Mouse (Mus musculus) lung, embryonic 15.5 days (tissue): ENCODE measurements around the gene Snx29. TPM values are rescaled to one million over a fixed set of nuclear protein-coding genes. Genes with fewer than 3 reads are reported as not detected.
A peak's percentile ranks its signal among the peaks of the same experiment; 100 is the strongest.
"Not testable (repeated sequence)": the region's sequence is repeated elsewhere in the genome, so short reads cannot be mapped to it uniquely, and the experiment has no call there.

Experiments used
- ATAC-seq: fragments of 200-750 bp; cut with Nextera tagmentation; 2 replicates; pipeline ENCODE4 v1.8.0; 2017; ENCODE audit warnings: moderate number of reproducible peaks, borderline replicate concordance; ENCODE audit not compliant: low FRiP score, low TSS enrichment; ENCODE audit errors: extremely low read depth
- H3K27ac ChIP-seq: fragments of 300-500 bp; sonication (generic); 2 replicates; pipeline ENCODE4 v1.5.1; 2015; ENCODE audit warnings: moderate library complexity, mild to moderate bottlenecking, inconsistent platforms
- H3K27me3 ChIP-seq: fragments of 300-500 bp; sonication (generic); 2 replicates; pipeline ENCODE4 v1.6.1; 2015; ENCODE audit warnings: inconsistent platforms
- H3K36me3 ChIP-seq: fragments of 300-500 bp; sonication (generic); 2 replicates; pipeline ENCODE4 v1.6.1; 2015; ENCODE audit warnings: inconsistent platforms
- H3K4me1 ChIP-seq: fragments of 300-500 bp; sonication (generic); 2 replicates; pipeline ENCODE4 v1.6.1; 2015; ENCODE audit warnings: inconsistent platforms
- H3K4me2 ChIP-seq: fragments of 300-500 bp; sonication (generic); 2 replicates; pipeline ENCODE4 v1.6.1; 2015; ENCODE audit warnings: inconsistent platforms, mild to moderate bottlenecking, moderate library complexity
- H3K4me3 ChIP-seq: fragments of 300-500 bp; sonication (generic); 2 replicates; pipeline ENCODE4 v1.5.1; 2015; ENCODE audit warnings: mild to moderate bottlenecking, inconsistent platforms
- H3K9ac ChIP-seq: fragments of 300-500 bp; sonication (generic); 2 replicates; pipeline ENCODE4 v1.6.1; 2015; ENCODE audit warnings: inconsistent platforms
- H3K9me3 ChIP-seq: fragments of 300-500 bp; sonication (generic); 2 replicates; pipeline ENCODE4 v1.6.1; 2016; ENCODE audit warnings: inconsistent platforms
- WGBS: fragments of 180-500 bp; shearing (Covaris S2); methylation state at CpG from one replicate; pipeline ENCODE4 v1.1.7; 2015; 5-methylcytosine and 5-hydroxymethylcytosine counted together
- polyA plus RNA-seq: library from polyadenylated mRNA; unstranded; fragments of >200 nt; fragmentation: Nextera tagmentation; extraction: Ambion mirVana; gene quantifications from 2 replicates; pipeline ENCODE4 v1.2.1, GENCODE M21; 2015

Snx29 gene
- polyA plus RNA-seq, 1 experiment from 2014 or later = 12.6 TPM

DNA sequence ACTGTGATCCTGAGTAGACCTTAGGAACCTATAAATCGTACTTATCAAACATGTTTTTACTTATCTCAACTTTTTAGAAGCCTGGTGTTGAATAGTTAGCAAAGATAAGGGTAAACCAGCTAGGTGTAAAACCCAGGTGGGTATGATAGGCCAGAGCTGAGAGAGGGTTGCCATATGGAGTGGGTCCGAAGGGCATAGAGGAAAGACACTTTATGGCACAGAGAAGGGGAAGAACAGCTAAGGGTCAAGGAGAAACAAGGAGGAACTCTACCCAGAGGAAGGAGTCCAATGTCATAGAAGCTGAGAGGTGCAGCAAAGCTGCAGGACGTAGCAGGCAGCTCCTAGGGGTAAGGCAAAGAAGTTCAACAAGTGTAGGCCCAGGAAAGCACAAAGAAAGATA lies 244.9 kb downstream of the Snx29 start:
- Histone ChIP-seq H3K27ac (no peak overlapping the region), H3K4me1 (no peaks in the 10 kb centered on the region), H3K4me3 (no peak overlapping the region), H3K9ac (no peak overlapping the region), H3K36me3 (no peaks in the 10 kb centered on the region), H3K9me3 (no peaks in the 10 kb centered on the region), H3K4me2 (no peak overlapping the region), H3K27me3 (no peaks in the 10 kb centered on the region)
- no peak for ATAC-seq
- 59% methylated on average over 3 of the region's 3 CpGs for WGBS

- Histone ChIP-seq H3K4me3 (no peak overlapping the region), H3K4me1 (no peaks in the 10 kb centered on the region), H3K9me3 (no peaks in the 10 kb centered on the region), H3K27ac (no peak overlapping the region), H3K27me3 (no peaks in the 10 kb centered on the region), H3K4me2 (no peak overlapping the region), H3K9ac (no peak overlapping the region), H3K36me3 (no peaks in the 10 kb centered on the region)
- WGBS = 75% methylated on average over 4 of the region's 4 CpGs
- ATAC-seq = no peak
Observed at GRCm38 (mm10) chr16:11568095-11568494, 245.4 kb downstream of the Snx29 start.

GRCm38 (mm10) chr16:11568601-11569000 lies 245.9 kb downstream of the Snx29 start:
- Histone ChIP-seq H3K9me3 (no peaks in the 10 kb centered on the region), H3K4me3 (no peak overlapping the region), H3K36me3 (no peaks in the 10 kb centered on the region), H3K27ac (no peak overlapping the region), H3K27me3 (no peaks in the 10 kb centered on the region), H3K4me1 (no peaks in the 10 kb centered on the region), H3K4me2 (no peak overlapping the region), H3K9ac (no peak overlapping the region)
- no peak for ATAC-seq

DNA sequence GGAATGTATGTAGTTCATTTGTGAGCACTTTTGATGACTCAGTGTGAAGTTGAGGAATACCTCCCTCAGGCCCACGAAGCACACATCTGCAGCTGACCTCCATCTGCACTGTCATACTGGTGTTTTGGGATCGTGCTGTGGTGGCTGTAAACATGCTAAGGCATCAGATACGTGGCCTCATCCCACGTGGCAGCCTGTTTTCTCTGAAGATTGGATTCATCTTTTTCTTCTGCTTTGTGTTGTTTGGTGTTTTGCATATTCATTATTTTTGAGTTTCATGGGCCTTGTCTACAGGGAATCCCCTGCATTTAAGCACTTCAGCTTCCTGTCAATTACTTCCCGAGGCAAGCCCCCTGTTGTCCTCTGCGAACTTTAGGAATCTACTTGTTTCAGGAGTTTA lies 246.4 kb downstream of the Snx29 start:
- Histone ChIP-seq H3K4me3 (no peak overlapping the region), H3K36me3 (no peaks in the 10 kb centered on the region), H3K27ac (no peak overlapping the region), H3K27me3 (no peaks in the 10 kb centered on the region), H3K9ac (no peak overlapping the region), H3K4me2 (no peak overlapping the region), H3K4me1 (no peaks in the 10 kb centered on the region), H3K9me3 (no peaks in the 10 kb centered on the region)
- no peak for ATAC-seq
- WGBS = 79% methylated on average over 6 of the region's 6 CpGs

DNA sequence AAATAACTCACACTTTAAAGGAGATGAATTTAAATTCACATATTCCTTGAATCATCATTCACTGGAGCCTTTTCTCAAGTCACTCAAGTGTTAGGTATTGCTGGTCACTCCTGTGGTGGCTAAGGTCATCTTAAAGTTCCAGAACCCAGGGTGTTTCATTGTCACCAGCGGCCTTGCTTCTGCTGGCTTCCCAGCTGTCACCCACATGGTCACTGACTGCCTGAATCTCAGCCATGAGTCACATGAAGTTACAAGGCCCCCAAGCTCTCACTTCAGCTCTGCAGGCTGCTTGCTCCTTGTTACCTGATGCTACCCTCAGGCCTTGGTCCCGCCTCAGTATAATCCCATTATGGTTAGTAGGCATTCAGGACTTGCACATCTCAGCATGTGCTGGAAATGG lies 247.4 kb downstream of the Snx29 start:
- Histone ChIP-seq H3K4me2 (no peak overlapping the region), H3K27me3 (no peaks in the 10 kb centered on the region), H3K9me3 (no peaks in the 10 kb centered on the region), H3K4me3 (no peak overlapping the region), H3K27ac (no peak overlapping the region), H3K9ac (no peak overlapping the region), H3K36me3 (no peaks in the 10 kb centered on the region), H3K4me1 (no peaks in the 10 kb centered on the region)
- WGBS = 81% methylated on average over 2 of the region's 2 CpGs
- no peak for ATAC-seq

- Histone ChIP-seq H3K4me3 (no peak overlapping the region), H3K36me3 (no peaks in the 10 kb centered on the region), H3K4me1 (no peaks in the 10 kb centered on the region), H3K27me3 (no peaks in the 10 kb centered on the region), H3K4me2 (no peak overlapping the region), H3K27ac (no peak overlapping the region), H3K9me3 (no peaks in the 10 kb centered on the region), H3K9ac (no peak overlapping the region)
- 69% methylated on average over 3 of the region's 3 CpGs for WGBS
- no peak for ATAC-seq
Observed at GRCm38 (mm10) chr16:11574517-11574916, 251.8 kb downstream of the Snx29 start.

DNA sequence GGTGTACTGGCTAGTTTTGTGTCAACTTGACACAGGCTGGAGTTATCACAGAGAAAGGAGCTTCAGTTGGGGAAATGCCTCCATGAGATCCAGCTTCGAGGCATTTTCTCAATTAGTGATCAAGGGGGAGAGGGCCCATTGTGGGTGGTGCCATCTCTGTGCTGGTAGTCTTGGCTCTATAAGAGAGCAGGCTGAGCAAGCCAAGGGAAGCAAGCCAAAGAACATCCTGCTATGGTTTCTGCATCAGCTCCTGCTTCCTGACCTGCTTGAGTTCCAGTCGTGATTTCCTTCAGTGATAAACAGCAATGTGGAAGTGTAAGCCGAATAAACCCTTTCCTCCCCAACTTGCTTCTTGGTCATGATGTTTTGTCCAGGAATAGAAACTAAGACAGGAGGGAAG lies 253.0 kb downstream of the Snx29 start:
- not testable (repeated sequence) for H3K9me3 ChIP-seq, H3K27me3 ChIP-seq, ATAC-seq

DNA sequence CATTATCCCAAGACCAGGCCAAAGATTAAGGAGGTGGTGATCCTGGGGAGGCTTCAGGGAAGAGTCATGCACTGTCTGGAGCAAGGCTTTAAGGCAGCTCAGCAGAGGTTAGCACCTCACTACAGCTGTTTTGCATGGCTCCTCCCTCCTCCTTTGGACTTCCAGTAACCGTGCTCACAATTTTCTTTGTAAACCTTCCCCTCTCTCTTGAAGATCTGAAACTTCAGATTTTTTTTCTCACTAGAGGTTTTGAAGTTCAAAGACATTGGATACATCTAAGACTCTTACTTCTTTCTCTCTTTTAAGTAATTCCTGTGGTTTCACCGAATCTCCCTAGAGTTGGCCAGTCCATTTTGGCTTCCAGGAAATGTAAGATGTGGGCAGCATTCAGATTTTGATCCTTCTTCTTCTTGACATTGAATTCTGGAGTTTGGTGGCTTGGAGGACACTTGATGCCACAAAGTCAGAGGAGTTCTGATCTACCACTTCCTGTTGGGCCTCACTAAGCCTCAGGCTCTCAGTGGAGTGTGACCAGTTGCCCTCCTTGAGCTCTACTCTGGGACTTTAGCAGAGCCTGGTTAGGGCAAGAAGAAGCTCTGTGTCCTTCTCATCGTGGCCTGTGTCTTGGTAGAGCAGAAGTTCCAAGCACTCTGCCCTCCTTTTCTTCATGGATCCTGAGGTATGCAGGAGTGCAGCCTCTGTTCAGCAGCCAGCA lies 255.0 kb downstream of the Snx29 start:
- Histone ChIP-seq H3K4me3 (no peak overlapping the region), H3K4me2 (no peak overlapping the region), H3K9me3 (no peaks in the 10 kb centered on the region), H3K27me3 (no peaks in the 10 kb centered on the region), H3K9ac (no peak overlapping the region), H3K4me1 (0 out of 2 replicates have a peak, but pooled peaks cover 12% of the 10 kb centered on the region), H3K36me3 (no peaks in the 10 kb centered on the region), H3K27ac (no peak overlapping the region)
- WGBS = 55% methylated on average over 3 of the region's 3 CpGs
- no peak for ATAC-seq

More for the DNA sequence above, 253.0 kb downstream of the Snx29 start:
- not testable (repeated sequence) for H3K4me2 ChIP-seq, H3K4me3 ChIP-seq, H3K9ac ChIP-seq, H3K27ac ChIP-seq, H3K36me3 ChIP-seq, H3K4me1 ChIP-seq
- WGBS = 48% methylated on average over 3 of the region's 3 CpGs

GRCm38 (mm10) chr16:11579676-11580098 lies 257.0 kb downstream of the Snx29 start:
- Histone ChIP-seq H3K4me1 (0 out of 2 replicates have a peak, but pooled peaks cover 12% of the 10 kb centered on the region), H3K9ac (no peak overlapping the region), H3K4me2 (no peak overlapping the region), H3K27ac (no peak overlapping the region), H3K36me3 (no peaks in the 10 kb centered on the region), H3K27me3 (no peaks in the 10 kb centered on the region), H3K4me3 (no peak overlapping the region), H3K9me3 (no peaks in the 10 kb centered on the region)
- 41% methylated on average over 4 of the region's 4 CpGs for WGBS
- peak; percentile 57; the same call in 1 of the 2 replicates for ATAC-seq

- Histone ChIP-seq H3K4me3 (no peak overlapping the region), H3K27me3 (no peaks in the 10 kb centered on the region), H3K36me3 (no peaks in the 10 kb centered on the region), H3K9me3 (no peaks in the 10 kb centered on the region), H3K27ac (no peak overlapping the region), H3K4me2 (no peak overlapping the region), H3K4me1 (0 out of 2 replicates have a peak, but pooled peaks cover 12% of the 10 kb centered on the region), H3K9ac (no peak overlapping the region)
- 80% methylated on average over 8 of the region's 8 CpGs for WGBS
- ATAC-seq = no peak; the same call in 1 of the 2 replicates
Observed at GRCm38 (mm10) chr16:11583941-11584639, 261.4 kb downstream of the Snx29 start.

DNA sequence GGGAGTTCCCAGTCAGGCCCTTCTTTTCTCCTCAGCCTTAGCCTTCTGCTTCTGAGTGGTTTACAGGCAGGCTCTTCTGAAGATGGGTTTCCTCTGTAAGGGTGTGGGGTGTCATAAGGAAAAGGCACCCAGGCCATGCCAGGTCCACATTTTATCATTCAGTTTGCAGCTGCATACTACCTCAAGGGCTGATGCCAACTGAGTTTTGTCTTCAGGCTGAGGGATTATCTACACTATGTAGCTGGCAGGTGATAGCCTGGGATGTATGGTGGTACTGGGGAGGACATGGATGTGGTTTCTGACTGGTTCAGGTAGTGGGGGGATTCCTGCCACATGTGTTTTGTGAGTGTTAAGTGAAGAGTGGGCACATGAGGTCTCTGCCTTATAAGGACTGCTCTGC lies 266.0 kb downstream of the Snx29 start:
- Histone ChIP-seq H3K27ac (no peak overlapping the region), H3K4me3 (no peak overlapping the region)

DNA sequence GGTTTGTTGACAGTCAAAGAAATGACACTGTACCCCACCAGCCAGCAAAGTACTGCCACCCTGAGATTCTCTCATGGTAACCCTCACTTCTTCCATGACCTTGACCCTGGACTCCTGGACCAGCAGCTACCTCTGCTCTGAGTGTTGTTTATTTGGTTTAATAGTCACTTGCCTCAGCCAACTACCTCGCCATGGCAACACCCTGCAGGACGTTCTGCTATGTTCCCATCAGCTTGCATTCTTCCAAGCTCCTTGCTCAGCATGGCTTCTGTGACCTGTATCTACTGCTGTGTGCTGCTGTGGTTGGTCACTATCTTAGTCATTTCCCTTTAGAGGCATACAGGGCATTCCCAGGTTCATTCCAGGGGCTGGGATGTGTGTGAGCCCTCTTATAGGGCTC lies 266.6 kb downstream of the Snx29 start:
- H3K4me2 ChIP-seq = no peak overlapping the region
- ATAC-seq = no peak
- H3K27me3 ChIP-seq = no peaks in the 10 kb centered on the region
- no peaks in the 10 kb centered on the region for H3K9me3 ChIP-seq
- no peak overlapping the region for H3K4me3 ChIP-seq
- H3K36me3 ChIP-seq = no peaks in the 10 kb centered on the region
- no peak overlapping the region for H3K27ac ChIP-seq
- 51% methylated on average over 2 of the region's 2 CpGs for WGBS
- H3K4me1 ChIP-seq = no peaks in the 10 kb centered on the region
- H3K9ac ChIP-seq = no peak overlapping the region

More for the DNA sequence above, 266.0 kb downstream of the Snx29 start:
- no peak overlapping the region for H3K9ac ChIP-seq
- no peaks in the 10 kb centered on the region for H3K27me3 ChIP-seq
- no peak for ATAC-seq
- no peaks in the 10 kb centered on the region for H3K36me3 ChIP-seq
- H3K4me2 ChIP-seq = no peak overlapping the region
- no peaks in the 10 kb centered on the region for H3K4me1 ChIP-seq
- no peaks in the 10 kb centered on the region for H3K9me3 ChIP-seq
